Comparison of ENCODE assay signal across 30 mouse cellular contexts in the genomic region with DNA sequence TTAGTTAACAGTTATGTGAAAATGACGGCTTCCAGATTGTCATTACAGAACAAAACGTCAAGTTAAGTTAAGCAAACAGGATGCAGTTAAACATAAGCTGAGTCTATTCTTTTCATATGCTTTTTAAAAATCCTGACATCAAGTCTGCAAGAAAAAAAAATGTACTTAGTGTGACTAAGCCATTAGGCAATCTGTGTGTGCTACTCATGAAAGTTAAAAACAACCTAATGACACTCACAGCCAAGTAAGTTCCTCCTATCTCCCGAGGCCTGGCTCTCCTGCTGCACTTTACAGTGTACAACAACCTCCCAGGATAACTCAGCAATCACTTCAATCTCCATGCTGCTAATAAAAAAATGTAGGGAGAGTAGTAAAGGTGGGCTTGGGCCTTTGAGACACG. TPM values are rescaled to one million over a fixed set of nuclear protein-coding genes. Genes with fewer than 3 reads are reported as not detected.
"Had no signal": no experiment of that assay in that cellular context is flagged by ENCODE, and none has a peak within 500 bp of the region (broad histone marks: within the 10 kb centered on the region; RNA-seq: fewer than 3 reads in every experiment).

No protein-coding gene starts in this region.

- DNase-seq: gastrocnemius, adult 2 months; gastrocnemius, postnatal 10 days; gastrocnemius, postnatal 25 days; heart, adult 18-20 months; heart, postnatal 10 days; heart, postnatal 4 days; kidney, adult 18-20 months; kidney, adult 8-10 months; kidney, postnatal 10 days; kidney, postnatal 25 days; kidney, postnatal 4 days; left cerebral cortex, postnatal 4 days; liver, embryonic 13.5 days had no signal

- H3K4me3 ChIP-seq: gastrocnemius, adult 2 months; heart, embryonic 10.5 days; heart, embryonic 12.5 days; hindbrain, embryonic 10.5 days; hindbrain, embryonic 12.5 days; layer of hippocampus, adult 2 months; left cerebral cortex, adult 2 months; limb, embryonic 13.5 days; limb, embryonic 15.5 days; liver, embryonic 13.5 days had no signal

- H3K27ac ChIP-seq: gastrocnemius, adult 2 months; heart, embryonic 10.5 days; hindbrain, embryonic 10.5 days; hindbrain, embryonic 12.5 days; hindbrain, embryonic 14.5 days; layer of hippocampus, adult 2 months; left cerebral cortex, adult 2 months; limb, embryonic 13.5 days; limb, embryonic 15.5 days; liver, embryonic 13.5 days had no signal

- H3K4me2 ChIP-seq: heart, embryonic 12.5 days; hindbrain, embryonic 12.5 days; hindbrain, embryonic 14.5 days; limb, embryonic 13.5 days; limb, embryonic 15.5 days; liver, embryonic 13.5 days had no signal

- H3K4me1 ChIP-seq: heart, embryonic 10.5 days; heart, embryonic 12.5 days; hindbrain, embryonic 10.5 days; hindbrain, embryonic 12.5 days; limb, embryonic 13.5 days; limb, embryonic 15.5 days had no signal

- H3K9me3 ChIP-seq: heart, embryonic 10.5 days; heart, embryonic 12.5 days; hindbrain, embryonic 10.5 days; hindbrain, embryonic 12.5 days; limb, embryonic 13.5 days; limb, embryonic 15.5 days; liver, embryonic 13.5 days had no signal

- H3K27me3 ChIP-seq: heart, embryonic 12.5 days; hindbrain, embryonic 12.5 days; limb, embryonic 13.5 days; limb, embryonic 15.5 days; liver, embryonic 13.5 days had no signal

- ATAC-seq: hindbrain, embryonic 16.5 days; inflammation-experienced regulatory T-cells, adult 6 months; intestine, embryonic 16.5 days had no signal

- H3K9ac ChIP-seq: heart, embryonic 12.5 days; hindbrain, embryonic 12.5 days; hindbrain, embryonic 14.5 days; limb, embryonic 13.5 days; limb, embryonic 15.5 days; liver, embryonic 13.5 days had no signal

RNA-seq across cellular contexts. Expression of a gene that starts 37.8 kb away (rescaled TPM):
- total RNA-seq: gastrocnemius, adult 2 months; gastrocnemius, postnatal 10 days; gastrocnemius, postnatal 25 days; gastrocnemius, postnatal 4 days; heart, adult 18-20 months; heart, adult 8-10 months; heart, postnatal 10 days; heart, postnatal 25 days; heart, postnatal 4 days; liver, adult 2 months had no signal
- polyA plus RNA-seq: heart, embryonic 14.5 days; hindbrain, embryonic 10.5 days; liver, adult 2 months; liver, embryonic 13.5 days had no signal
